Mouse (Mus musculus) kidney, adult 2 months (tissue): Measurements from ENCODE around the gene Gps2.

Experiments
- CTCF ChIP-seq: fragments of 200-500 bp; conservative IDR thresholded peaks from 2 replicates; pipeline ENCODE4 v1.5.1; 2011; ENCODE audit warnings: low read depth, mild to moderate bottlenecking, control low read depth, low read length, moderate library complexity, mixed read lengths; ENCODE audit not compliant: insufficient read depth, insufficient read length
- POLR2A ChIP-seq: fragments of 200-500 bp; IDR thresholded peaks from one replicate; pipeline ENCODE4 v1.6.1; 2011; ENCODE audit warnings: low read depth, low read length, control low read depth

DNA sequence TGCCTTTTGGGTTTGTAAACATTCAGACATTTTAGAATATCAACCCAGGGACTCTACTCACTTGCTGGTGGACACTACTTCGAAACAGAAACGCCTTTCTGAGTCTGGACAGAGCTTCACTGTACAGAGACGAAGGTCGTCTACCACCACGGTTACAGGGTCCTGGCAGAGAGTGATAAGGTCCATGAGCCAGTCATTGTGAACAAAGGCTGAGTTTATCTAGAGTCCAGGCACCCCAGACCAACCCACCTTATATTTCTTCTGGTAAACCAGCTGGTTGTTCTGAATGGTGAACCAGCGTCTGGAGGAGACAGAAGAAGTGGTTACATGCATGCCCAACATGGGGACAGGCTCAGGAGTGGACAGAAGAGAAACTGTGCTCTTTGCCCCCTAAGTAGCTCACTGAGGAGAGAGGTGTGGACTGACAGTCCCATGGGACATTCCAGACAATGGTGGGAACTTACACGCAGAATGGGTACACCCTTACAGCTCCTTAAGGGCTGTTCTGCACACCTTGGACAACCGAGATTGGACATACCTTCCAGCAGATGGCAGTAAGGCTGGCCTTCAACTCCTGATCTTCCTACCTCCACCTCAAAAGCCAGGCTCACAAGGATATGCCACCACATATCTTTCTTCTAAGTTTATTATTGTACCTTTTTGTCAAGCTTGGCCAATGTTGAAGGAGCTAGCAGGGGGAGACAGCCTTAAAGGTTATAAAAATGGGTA lies 26.6 kb upstream of the Gps2 start:
- TF ChIP-seq CTCF (no peak; the same call in 1 of the 2 replicates), POLR2A (no peak)
